In the genomic region with DNA sequence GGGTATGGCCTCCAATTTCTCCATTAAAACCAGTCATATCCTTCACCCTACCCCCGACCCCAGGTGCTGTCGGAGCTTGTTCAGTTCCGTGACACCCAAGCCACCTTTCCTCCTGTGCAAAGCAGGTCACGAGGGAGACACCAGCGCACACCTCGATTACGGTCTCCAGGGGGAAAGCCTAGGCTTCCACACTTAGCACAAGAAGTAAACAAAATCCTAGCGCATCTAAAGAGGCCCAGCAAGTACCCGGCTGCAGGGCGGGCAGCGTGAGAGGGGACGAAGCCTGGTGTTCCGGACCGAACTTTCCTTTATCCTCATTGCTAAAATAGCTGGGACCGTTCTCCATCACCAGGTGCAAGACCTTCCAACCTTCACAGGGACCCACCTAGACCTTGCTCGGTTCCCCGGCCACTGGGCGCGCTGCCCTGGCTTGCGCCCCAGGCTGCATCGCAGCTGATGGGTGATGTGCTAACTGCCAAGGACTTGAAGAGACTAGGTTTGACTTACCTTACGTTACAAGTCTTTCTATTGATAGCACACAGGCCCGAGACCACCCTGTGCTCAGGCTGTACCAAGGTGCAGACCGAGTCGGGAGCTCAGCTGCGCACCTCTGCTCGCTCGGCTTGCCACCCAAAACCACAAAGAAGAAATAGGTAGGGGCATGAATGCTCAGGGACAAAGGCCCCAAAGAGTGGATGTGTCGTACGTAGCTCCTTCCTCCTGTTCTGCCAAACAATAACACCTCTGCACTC, we compare ENCODE assay signal across 9 mouse cellular contexts. TPM values are rescaled to one million over a fixed set of nuclear protein-coding genes. Genes with fewer than 3 reads are reported as not detected.
DNase-seq lines count a peak whose midpoint lies in the region; ATAC-seq and TF ChIP-seq lines count a peak whose summit lies in the region.
"Had no signal": no experiment of that assay in that cellular context is flagged by ENCODE, and none has a peak within 500 bp of the region (broad histone marks: within the 10 kb centered on the region; RNA-seq: fewer than 3 reads in every experiment).

No protein-coding gene starts in this region.

- no peaks in the 10 kb centered on the region for H3K9me3 ChIP-seq in forebrain, embryonic 13.5 days (replicated peaks)
- no peaks in the 10 kb centered on the region for H3K9me3 ChIP-seq in hindbrain, postnatal 0 days (ENCODE audit: low read length)
- H3K9me3 ChIP-seq in liver, embryonic 13.5 days (replicated peaks) = no peaks in the 10 kb centered on the region

- H3K4me1 ChIP-seq in forebrain, embryonic 13.5 days = peaks cover 36% of the 10 kb centered on the region
- H3K4me1 ChIP-seq in hindbrain, postnatal 0 days (ENCODE audit: insufficient read depth, low read length) = peaks cover 5% of the 10 kb centered on the region; the same call in 1 of the 2 replicates
- H3K4me1 ChIP-seq in liver, embryonic 13.5 days (replicated peaks) = peaks cover 6% of the 10 kb centered on the region; the same call in 1 of the 2 replicates

- H3K27me3 ChIP-seq in forebrain, embryonic 13.5 days = peaks cover 20% of the 10 kb centered on the region
- H3K27me3 ChIP-seq in hindbrain, postnatal 0 days (ENCODE audit: insufficient read depth, low read length) = no peaks in the 10 kb centered on the region
- peaks cover 36% of the 10 kb centered on the region for H3K27me3 ChIP-seq in liver, embryonic 13.5 days

- H3K9ac ChIP-seq in forebrain, embryonic 13.5 days = peak overlapping the region; percentile 80
- H3K9ac ChIP-seq in hindbrain, postnatal 0 days (replicated peaks; ENCODE audit: low read length) = peak overlapping the region; percentile 77
- peak overlapping the region; percentile 8 for H3K9ac ChIP-seq in liver, embryonic 13.5 days

- peak overlapping the region; percentile 93 for H3K27ac ChIP-seq in layer of hippocampus, adult 2 months
- peak overlapping the region; percentile 51 for H3K27ac ChIP-seq in forebrain, embryonic 13.5 days
- H3K27ac ChIP-seq in hindbrain, postnatal 0 days = peak overlapping the region; percentile 70
- no peak overlapping the region for H3K27ac ChIP-seq in liver, embryonic 13.5 days

- H3K4me3 ChIP-seq in layer of hippocampus, adult 2 months = peak overlapping the region; percentile 72
- H3K4me3 ChIP-seq in forebrain, embryonic 13.5 days = peak overlapping the region; percentile 67
- H3K4me3 ChIP-seq in hindbrain, postnatal 0 days (ENCODE audit: low read length) = peak overlapping the region; percentile 66
- peak overlapping the region; percentile 47 for H3K4me3 ChIP-seq in liver, embryonic 13.5 days (replicated peaks)

- no peak for TF ChIP-seq CTCF in layer of hippocampus, adult 2 months (conservative IDR thresholded peaks at IDR 0.05)
- TF ChIP-seq CTCF in hindbrain, postnatal 0 days (IDR thresholded peaks at IDR 0.05; ENCODE audit: low read depth) = no peak

- H3K36me3 ChIP-seq in forebrain, embryonic 13.5 days (ENCODE audit: poor library complexity, severe bottlenecking) = peaks cover 14% of the 10 kb centered on the region
- no peaks in the 10 kb centered on the region; the same call in 1 of the 2 replicates for H3K36me3 ChIP-seq in hindbrain, postnatal 0 days (ENCODE audit: insufficient read depth, low read length)
- H3K36me3 ChIP-seq in liver, embryonic 13.5 days = no peaks in the 10 kb centered on the region

- DNase-seq in layer of hippocampus, adult 2 months (ENCODE audit: low spot score in 2 of 2) = peak in 1 of 2 experiments; percentile 25
- no peak for DNase-seq in layer of hippocampus, adult 11-12 months (ENCODE audit: low spot score)
- DNase-seq in brain, adult 2 months (ENCODE audit: low read depth, low spot score) = peak; percentile 48
- peak; percentile 50 for DNase-seq in hindbrain, postnatal 0 days (ENCODE audit: low spot score)
- DNase-seq in liver, embryonic 13.5 days = no peak
- DNase-seq in ovary, postnatal 14 days (ENCODE audit: low spot score) = peak; percentile 28
- no peak for DNase-seq in testis, postnatal 10 days (ENCODE audit: low spot score)

- H3K4me2 ChIP-seq in forebrain, embryonic 13.5 days = peak overlapping the region; percentile 82
- peak overlapping the region; percentile 97 for H3K4me2 ChIP-seq in hindbrain, postnatal 0 days (ENCODE audit: low read depth, low read length)
- peak overlapping the region; percentile 64 for H3K4me2 ChIP-seq in liver, embryonic 13.5 days

- peak; percentile 74 for ATAC-seq in forebrain, embryonic 13.5 days
- peak; percentile 68 for ATAC-seq in hindbrain, postnatal 0 days
- ATAC-seq in liver, embryonic 13.5 days (ENCODE audit: low read depth) = no peak; the same call in 1 of the 2 replicates

- WGBS in forebrain, embryonic 13.5 days = under 1% methylated on average over 30 of the region's 30 CpGs
- WGBS in hindbrain, postnatal 0 days = under 1% methylated on average over 30 of the region's 30 CpGs
- WGBS in liver, embryonic 13.5 days (ENCODE audit: insufficient replicate concordance) = 7% methylated on average over 30 of the region's 30 CpGs

RNA-seq across cellular contexts. Expression of a gene that starts 0.5 kb away (rescaled TPM):
- total RNA-seq in layer of hippocampus, adult 2 months (2021) = 100 to 1,000 TPM; 540 to 581 TPM
- 493 and 531 TPM in 2 replicates for polyA plus RNA-seq in forebrain, embryonic 13.5 days (2015; fragmentation: Nextera tagmentation; extraction: Ambion mirVana)
- 201 and 230 TPM in 2 replicates for total RNA-seq in hindbrain, postnatal 0 days (2014; rRNA removed)
- polyA plus RNA-seq in hindbrain, postnatal 0 days (2015; fragmentation: Nextera tagmentation; extraction: Ambion mirVana) = 663 and 664 TPM in 2 replicates
- 41.0 and 43.0 TPM in 2 replicates for polyA plus RNA-seq in liver, embryonic 13.5 days (2015; fragmentation: Nextera tagmentation; extraction: Ambion mirVana)

RNA-seq across cellular contexts. Expression of a gene that starts 34.3 kb away (rescaled TPM):
- total RNA-seq in layer of hippocampus, adult 2 months (2021) = under 1 TPM; 0.12 to 0.13 TPM
- 0.09 TPM in 1 of 2 replicates, not detected in the other for polyA plus RNA-seq in forebrain, embryonic 13.5 days (2015; fragmentation: Nextera tagmentation; extraction: Ambion mirVana)
- 0.10 and 0.18 TPM in 2 replicates for total RNA-seq in hindbrain, postnatal 0 days (2014; rRNA removed)
- polyA plus RNA-seq in hindbrain, postnatal 0 days (2015; fragmentation: Nextera tagmentation; extraction: Ambion mirVana) = 0.38 TPM in 1 of 2 replicates, not detected in the other
- 37.9 and 53.3 TPM in 2 replicates for polyA plus RNA-seq in liver, embryonic 13.5 days (2015; fragmentation: Nextera tagmentation; extraction: Ambion mirVana)
- total RNA-seq: left cerebral cortex, adult 18-20 months had no signal

Comparison
In these comparisons a context has a peak if more than half of its experiments do, and no peak if none do; other contexts are left out.
1. DNase-seq: peak in brain, adult 2 months (single experiment), hindbrain, postnatal 0 days (single experiment) and ovary, postnatal 14 days (single experiment); none in layer of hippocampus, adult 11-12 months (single experiment), liver, embryonic 13.5 days (single experiment) and testis, postnatal 10 days (single experiment).
2. H3K9ac ChIP-seq: peak in every context shown above with its lines; median percentile 80 in forebrain, embryonic 13.5 days; 77 in hindbrain, postnatal 0 days; 8 in liver, embryonic 13.5 days.
3. RNA of a gene that starts 0.5 kb away (polyA plus RNA-seq): 663 to 664 TPM in hindbrain, postnatal 0 days and 493 to 531 TPM in forebrain, embryonic 13.5 days; 41.0 to 43.0 TPM in liver, embryonic 13.5 days; every median in the first group is over 10 times any median in the second.
4. RNA of a gene that starts 34.3 kb away (polyA plus RNA-seq): 37.9 to 53.3 TPM in liver, embryonic 13.5 days; 0.38 TPM in hindbrain, postnatal 0 days and 0.09 TPM in forebrain, embryonic 13.5 days; every median in the first group is over 10 times any median in the second.
5. Peak in every context shown above with its lines, with median percentiles within 50 percentile points of each other: H3K4me3 ChIP-seq and H3K4me2 ChIP-seq.